Mouse (Mus musculus) adipocyte (in vitro differentiated cells): ENCODE results near the gene Fam3b.

Experiments used
- DNase-seq: peaks from one replicate; pipeline ENCODE4 v3.0.0-alpha.2; 2016; ENCODE audit warnings: low spot score

Fam3b gene

DNA sequence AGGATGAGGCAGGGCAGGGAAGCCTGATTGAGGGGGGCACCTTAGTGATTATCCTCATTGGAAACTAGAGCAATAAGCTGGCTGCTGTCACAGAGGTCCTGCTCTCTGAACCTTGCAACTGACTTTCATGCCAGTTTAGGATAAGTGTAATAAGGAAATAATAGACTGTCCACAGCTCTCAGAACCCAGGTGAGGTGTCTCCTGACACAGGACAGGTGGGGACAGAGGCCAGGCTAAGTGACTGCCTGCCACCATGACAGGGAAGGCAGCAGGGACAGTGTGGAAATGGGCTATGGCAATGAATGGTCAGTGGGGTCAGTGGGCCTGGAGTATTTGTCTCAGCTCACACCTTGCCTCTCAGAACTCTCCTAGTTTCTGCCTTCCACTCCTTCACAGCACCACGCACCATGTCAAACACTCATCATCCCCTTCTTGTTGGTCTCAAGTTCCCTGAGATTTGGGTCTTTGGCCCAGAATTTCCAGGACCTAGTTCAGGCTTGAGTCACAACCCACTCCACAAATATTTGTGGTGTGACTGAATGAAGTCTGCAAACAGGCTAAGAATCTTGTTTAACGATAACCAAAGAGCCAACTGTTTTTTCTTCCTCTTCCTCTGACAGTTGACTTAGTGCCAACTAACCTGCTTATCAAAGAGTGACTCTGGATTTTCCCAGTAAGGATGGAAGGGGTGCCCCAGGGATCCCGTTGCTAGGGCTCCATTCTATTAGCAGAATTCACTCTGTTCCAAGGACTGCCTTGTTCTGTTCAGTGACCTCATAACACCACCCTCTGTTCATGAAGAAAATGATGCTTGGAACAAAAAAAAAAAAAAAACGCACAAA is at the start of gene Fam3b:
Fam3b (minus strand) TSS at position 718 of the 842 bp plus-strand sequence.
- DNase-seq, result no peak

DNA sequence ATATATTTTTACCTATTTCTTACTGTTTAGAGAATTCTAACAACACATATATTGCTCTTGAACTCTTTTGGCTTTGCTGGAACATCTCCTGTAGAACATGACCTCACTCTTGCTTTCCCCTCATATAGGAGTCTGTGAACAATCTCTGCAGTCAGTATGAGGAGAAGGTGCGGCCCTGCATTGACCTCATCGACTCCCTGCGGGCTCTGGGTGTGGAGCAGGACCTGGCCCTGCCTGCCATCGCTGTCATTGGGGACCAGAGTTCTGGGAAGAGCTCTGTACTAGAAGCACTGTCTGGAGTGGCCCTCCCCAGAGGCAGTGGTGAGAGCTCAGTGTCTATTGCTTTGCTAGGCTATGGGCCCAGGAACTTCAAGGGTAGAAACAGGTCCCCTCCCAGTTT is 29.7 kb upstream of the Fam3b start:
- no peak for DNase-seq

DNA sequence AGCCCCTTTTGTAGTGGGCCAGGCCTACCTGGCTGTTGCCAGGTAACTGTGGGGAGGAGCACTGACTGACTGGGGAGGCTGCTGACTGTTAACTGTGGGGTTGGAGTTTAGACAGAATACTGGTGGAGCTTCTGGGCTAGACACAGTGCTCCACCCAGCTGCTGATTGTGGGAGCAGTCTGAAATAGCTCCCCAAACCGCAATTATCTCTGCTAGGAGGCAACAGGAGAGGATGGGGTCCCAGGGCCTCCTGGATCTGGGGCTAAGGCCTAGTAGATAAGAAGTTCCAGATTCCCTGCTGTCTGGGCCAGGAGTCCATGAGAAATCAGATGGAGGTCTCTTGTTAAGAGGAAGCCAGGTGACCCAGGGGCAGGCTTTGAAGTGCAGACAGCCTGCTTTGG is 22.2 kb upstream of the Fam3b start:
- DNase-seq, result no peak

DNA sequence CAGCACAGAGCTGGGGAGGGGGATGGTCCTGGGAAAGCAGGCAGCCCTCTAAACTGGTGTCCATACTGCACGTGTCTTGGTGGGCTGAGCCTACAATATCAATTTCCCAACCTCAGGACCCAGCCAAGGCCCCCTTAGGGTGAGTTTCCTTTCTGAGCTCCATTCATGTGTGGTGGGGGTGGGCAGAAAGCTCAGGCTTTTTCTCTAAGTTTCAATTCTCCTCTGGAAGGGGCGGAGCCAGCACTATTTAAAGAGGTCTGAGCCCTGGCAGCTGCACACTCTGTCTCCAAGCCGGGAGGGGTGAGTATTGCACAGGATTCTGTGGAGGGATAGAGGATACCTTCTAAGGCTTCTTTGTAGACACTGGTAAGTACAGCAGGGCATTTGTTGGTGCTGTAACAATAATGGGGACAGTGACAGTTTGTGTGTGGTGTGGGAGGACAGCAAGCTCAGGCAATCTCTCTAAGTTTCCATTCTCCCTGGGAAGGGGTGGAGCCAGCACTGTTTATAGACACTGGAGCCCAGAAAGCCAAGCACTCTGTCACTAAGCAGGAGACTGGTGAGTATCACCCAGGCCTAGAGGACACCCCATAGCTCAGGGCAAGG is 21.3 kb upstream of the Fam3b start:
- peak; percentile 77 for DNase-seq

DNA sequence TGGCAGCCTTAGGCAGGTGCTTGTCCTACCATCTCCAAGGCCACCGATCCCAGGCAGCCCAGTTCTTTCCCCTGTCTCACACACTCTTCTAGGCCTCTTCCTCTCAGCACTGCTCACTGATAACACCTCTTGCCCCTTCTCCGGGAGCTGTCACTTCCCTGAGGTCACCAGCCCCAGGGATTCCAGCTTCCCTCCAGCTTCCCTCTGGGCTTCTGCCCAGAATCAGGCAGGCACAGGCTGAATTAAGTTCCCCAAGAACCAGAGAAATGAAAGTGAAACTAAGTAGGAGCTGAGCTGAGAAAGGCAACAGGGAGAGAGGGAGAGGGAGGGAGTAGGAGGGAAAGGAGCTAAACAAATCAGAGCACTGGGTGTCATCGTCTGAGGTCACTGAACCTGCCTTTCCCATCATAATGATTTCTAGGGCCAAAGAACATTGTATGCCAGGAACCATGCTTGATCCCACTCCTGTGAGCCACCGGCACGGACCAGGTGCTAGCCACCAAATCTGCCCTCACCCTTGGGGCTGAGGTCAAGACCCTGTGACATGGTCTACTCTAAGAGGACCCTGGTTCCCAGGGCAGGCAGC is 20.4 kb upstream of the Fam3b start:
- DNase-seq, result peak; percentile 97

DNA sequence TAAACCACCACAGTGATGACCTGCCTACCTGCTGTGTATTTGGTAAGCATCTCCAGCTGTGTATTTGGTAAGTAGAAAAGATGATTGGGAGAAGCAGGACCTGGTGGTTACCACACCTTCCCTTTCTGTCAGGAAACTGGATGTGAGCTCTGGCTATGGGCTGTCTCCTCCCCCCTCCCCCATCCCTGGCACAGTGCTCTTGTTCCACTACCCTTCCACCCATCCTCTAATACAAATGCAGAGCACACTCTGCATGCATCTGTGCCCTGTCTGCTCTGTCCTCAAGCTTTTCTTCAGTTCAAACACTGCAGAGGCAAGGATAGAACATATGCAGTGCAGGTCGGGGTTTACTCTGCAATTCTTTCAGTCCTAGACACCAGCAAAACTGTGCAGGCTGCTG is 19.8 kb upstream of the Fam3b start:
- no peak for DNase-seq

DNA sequence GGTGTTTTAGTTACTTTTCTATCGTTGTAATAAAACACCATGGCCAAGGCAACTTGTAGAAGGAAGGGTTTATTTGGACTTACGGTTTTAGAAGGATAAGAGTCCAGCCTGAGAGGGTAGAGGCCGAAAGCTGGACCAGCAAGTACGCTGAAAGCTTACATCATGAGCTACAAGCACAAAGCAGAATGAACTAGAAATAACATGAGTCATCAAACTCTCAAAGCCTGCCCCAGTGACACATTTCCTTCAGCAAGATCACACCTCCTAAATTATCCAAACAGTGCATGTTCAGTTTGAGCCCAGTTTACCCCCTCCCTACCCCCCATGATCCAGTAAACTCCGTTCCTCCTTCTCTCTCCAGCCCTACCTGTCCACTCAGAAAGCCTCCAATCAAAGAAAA is 19.1 kb upstream of the Fam3b start:
- no peak for DNase-seq

DNA sequence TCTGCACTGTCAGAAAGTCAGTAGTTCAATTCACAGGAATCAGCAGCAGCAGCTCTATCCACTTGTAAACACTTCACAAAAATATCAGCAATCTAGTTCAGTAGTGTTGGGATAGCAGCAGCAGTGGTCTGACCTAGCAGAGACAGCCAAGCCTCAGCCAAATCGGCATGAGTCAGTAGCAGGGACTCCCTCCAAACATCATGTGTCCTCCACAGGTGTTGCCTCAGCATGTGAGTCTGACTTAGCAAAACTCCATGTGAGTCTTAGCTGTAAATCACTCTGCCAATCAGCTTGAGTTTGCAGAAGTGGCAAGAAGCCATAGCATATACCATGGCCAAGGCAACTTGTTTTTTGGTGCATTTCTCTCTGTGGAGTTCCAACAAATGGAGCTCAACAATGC is 18.5 kb upstream of the Fam3b start:
- peak; percentile 28 for DNase-seq

DNA sequence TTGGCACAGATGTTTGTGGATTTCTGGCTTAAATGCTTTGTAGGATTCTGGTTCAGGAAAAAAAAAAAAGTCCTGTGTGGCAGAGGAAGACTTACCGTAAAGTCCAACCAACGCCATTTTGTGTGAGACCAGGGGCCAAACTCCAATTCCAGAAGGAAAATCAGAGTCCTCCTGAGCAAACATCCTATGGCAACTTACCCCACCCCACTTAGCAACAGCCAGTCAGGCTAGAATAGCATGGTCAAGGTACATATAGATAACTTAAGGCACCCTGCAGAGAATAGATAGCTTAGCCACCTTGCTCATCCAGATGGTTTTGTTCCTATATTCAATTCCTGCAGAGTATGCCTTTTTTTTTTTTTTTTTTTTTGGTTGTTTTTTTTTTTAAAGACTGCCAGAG is 14.6 kb upstream of the Fam3b start:
- no peak for DNase-seq

DNA sequence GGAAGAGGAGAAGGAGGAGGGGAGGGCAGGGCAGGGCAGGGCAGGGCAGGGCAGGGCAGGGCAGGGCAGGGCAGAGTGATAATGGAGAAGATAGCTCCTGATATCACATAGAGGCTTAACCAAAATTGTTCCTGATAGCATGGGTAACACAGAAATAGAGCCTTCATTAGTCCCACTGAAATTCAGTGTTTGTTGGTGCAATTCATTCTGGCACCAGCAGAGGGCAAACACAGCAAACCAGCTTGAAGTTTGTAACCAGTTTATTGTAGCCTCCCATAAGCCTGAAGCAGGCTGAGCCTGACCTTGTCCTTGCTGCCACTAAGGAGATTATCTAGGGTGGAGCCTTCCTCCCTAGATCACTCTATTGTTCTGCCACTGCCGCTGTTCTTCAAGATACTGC is 8.4 kb upstream of the Fam3b start:
- peak; percentile 87 for DNase-seq

DNA sequence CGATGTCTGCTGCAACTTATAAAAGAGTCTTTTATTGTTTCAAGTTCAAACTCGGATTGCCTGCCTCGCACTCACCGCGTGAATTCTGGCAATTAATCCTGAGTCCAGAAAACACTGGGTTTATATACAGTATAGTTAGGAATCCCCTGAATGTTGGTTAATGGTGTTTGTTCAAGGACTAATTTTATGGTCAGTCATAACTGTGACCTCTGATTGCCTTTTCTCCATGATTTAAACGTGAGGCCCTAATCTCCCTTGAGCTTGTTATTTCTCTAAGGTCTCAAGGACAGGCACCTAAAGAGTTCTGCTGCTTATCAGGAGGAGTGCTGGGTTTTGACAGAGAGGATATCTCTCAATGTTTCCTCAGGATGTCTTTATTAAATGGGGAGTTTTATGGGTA is 7.4 kb upstream of the Fam3b start:
- no peak for DNase-seq

DNA sequence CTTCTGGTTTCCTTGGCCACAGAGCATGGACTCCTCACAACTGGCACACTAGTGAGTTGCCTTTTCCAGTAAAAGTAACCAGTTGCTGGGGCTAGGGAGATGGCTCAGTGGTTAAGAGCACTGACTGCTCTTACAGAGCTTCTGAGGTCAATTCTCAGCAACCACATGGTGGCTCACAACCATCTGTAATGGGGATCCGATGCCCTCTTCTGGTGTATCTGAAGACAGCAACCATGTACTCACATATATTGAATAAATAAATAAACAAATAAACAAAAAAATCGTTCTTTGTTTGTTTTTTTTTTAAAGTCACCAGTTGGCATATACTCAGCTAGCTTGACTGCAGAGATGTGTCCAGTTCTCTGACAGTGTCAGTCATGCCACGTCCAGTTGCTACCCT is 1.7 kb upstream of the Fam3b start:
- DNase-seq, result no peak

DNA sequence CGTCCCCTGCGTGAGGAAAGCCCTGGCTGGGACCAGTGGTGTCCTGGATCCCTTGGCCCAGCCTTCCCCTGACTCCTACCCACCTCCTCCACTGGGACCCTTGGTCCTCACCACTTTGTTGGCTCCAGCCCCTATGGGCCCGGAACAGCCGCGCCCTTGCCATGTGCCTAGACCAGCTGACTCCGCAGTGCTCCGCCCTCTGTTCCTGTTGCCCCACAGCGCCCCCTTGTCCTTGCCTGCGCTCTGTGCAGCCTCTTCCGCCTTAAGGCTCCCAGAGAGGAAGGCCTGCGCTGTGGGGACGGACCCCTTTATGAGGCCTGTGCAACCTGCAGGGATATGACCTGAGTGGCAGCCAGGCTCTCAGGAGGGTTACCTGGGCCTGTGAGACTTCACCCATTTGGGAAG is 2.3 kb downstream of the Fam3b start:
- DNase-seq, result no peak

DNA sequence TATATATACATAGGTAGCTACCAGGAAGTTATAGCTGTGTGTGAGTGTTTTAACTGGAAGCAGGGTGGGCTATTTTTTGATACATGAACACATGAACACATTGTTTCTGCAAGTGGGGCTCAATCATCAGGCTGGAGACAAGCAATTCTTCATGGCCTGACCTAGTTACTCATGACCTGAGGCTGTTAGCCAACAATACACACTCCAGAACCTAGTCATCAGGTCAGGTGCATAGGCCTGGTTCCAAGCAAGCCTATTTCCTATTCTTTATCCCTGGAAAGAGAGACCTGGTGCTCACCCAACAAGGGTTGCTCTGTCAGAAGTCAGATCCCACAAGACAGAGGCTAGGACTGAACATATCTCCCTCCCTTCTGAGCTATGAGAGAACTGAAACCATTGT is 3.1 kb downstream of the Fam3b start:
- peak; percentile 35 for DNase-seq

DNA sequence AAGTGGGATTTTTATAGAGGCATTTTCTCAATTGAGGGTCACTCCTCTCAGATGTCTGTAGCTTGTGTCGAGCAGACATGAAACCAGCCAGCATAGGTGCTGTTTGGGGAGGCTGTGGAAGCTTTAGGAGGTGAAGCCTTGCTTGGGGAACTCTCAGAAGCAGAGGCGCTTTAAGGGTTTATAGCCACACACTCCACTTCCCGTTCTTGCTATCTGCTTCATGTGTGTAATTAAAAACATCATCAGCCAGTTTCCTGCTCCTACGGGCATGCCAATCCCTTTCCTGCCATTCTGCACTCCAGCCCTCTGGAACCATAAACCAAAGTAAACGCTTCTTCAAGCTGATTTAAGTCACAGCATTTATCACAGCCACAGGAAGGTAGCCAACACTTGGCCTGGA is 3.8 kb downstream of the Fam3b start:
- no peak for DNase-seq

DNA sequence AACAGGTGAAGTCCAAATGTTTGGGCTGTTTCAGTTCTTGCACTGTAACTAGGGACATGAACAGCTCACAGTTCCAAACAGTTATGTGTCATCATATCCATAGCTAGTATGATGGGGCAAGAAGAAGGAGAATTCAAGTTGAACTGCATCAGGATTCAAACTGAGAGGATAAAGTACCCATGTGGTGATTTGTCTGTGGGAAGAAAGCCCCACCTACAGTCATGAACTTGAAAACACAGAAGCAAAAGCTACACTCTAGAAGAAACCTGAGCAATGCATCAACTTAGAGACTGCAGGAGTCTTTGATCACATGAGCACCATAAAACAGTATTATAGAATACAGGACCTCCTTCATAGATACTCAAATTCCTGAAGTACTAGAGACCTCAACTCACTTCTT is 6.8 kb downstream of the Fam3b start:
- no peak for DNase-seq

DNA sequence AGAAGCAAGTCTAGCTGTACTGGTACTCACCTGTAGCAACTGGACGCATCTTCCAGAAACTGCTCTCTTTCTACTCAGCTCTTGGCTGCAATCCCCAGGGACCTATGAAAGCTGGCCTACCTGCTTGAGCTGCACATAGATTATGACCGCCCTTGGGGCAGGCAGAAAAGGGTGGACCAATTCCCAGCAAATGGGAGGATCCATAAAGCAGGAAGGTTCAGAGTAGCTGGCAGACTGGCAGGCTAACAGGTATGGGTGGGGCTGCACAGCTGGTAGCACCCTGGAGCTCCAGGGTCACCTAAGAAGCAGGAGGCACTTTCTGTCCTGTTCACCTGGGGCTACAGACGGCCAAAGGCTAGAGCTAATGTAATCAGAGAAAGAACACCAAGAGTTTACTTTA is 9.8 kb downstream of the Fam3b start:
- no peak for DNase-seq

DNA sequence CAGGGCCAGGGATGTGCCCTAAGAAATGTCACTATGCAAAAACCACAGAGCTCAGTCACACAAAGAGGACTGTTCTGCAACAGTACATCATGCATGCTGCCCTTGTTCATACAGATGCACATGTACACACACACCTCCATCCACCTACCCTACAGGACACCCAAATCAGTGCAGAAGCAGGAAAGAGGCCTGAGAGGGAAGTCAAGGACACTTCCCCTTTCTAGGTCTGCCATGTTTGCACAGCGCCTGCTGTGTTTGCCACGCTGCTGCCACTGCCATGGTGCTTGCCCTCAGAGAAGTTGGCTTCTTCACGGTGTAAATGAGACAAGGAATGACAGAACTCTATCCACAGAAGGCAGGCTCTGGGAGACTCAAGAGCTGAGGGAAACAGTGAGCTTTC is 10.8 kb downstream of the Fam3b start:
- DNase-seq, result no peak

DNA sequence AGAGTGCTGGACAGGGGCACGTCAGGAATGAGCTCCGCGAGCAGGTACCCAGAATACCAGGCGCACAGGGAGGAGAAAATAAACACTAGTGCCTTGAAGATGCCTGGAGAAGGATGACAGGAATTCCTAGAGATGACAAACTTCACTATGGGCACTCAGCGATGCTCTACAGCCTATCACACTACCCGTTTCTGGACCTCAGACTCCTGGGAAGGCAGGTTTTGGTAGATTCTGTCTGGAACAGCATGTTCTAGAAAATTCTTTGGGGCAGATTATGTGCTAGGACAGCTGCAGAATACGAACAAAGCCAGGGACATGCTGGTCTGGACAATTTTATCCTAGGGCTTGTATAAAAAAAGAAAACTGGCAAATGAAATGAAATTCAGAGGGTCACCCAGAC is 13.7 kb downstream of the Fam3b start:
- no peak for DNase-seq

DNA sequence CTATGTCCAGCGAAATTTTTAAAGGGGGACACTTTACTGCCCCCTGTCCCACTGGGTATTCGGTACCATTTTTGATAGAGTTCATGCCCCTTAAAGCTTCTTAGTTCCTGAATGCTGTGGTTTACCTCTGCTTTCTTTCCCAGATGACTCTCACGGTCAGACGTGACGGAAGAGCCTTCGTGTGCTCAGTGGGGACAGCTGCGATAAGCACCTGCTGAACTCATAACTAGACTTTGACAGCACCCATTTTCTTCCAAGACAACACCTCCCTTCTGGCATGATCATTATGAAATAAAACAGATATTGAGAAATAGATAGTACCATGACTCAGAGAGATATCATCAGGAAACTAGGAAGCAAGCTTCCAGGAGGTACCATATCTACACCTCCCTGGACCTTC is 15.2 kb downstream of the Fam3b start:
- DNase-seq, result no peak

DNA sequence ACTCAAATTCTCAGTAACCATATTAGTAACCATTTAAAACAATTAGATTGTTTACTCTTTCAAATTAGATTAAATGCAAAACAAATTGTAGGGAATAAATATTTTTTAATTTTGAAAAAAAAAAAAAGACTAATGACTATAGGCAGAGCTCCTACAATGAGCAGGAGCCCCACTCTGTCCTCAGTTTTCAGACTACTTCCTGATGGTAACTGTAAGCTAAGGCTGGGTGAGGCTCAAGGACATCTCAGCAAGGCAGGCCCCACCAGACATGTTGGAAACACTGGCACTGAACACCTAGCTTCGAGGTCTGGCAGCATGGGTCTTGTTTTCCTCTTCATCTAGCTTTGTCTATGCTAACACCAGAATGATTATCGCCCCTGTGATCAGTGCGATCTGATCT is 16.5 kb downstream of the Fam3b start:
- DNase-seq, result no peak

DNA sequence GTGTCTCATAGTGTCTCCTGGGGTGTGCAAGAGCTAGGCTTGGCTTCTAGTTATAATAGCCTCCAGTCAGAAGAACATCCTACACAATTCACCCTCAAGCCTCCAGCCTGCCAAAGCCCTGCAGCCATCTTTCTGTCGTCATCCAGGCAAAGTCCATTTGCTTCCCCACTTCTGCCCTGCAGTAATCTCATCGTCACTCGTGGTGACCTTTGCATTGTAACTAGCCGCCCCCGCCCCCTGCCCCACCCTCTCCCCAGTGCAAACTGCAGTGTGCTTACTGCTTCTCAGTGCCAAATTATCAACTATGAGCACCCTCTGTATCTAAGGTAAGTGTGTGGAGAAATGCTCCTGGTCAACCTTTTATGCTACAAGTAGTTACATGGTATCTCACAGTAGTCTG is 16.9 kb downstream of the Fam3b start:
- no peak for DNase-seq

DNA sequence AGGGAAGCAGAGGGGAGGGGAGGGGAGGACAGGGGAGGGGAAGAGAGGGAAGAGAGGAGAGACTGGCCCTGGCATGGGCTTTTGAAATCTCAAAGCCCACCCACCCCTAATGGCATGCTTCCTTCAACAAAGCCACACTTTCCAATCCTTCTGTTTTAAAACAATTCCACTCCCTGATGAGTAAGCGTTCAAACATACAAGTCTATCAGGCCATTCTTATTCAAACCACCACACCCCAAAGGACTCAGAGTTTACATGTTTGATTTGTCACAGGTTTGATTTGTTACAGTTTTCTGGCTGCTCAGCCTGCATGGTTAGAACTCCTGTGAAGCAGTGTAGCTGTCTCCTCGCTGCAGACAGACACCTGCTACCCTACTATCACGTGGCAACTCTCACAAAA is 18.6 kb downstream of the Fam3b start:
- no peak for DNase-seq

DNA sequence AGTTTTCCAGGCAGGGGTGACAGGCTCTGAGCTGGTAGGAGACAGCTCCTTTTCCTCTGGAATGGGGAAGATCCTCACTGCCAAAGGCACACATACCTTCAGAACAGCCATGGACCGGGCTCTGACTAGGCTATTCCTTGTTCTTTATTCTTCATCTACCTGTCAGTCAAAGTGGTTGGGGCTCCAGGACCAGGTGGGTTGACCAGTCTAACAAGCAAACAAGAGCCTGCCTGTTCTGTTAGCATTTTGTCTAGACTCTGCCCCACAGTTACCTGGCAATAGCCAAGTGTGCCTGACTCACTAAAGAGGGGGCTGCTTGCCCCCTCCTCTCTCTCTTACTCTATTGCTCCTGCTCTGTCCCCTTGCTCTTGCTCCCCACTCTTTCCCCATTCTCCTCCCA is 22.2 kb downstream of the Fam3b start:
- no peak for DNase-seq
